Mouse (Mus musculus) left cerebral cortex, adult 11 months (tissue): ENCODE data around the gene Ppp1r35.
"Not testable (repeated sequence)": the region's sequence is repeated elsewhere in the genome, so short reads cannot be mapped to it uniquely, and the experiment has no call there.

Experiments
- DNase-seq: peaks from one replicate; pipeline ENCODE4 v3.0.0; 2022; ENCODE audit warnings: low spot score

Gene Ppp1r35

DNA sequence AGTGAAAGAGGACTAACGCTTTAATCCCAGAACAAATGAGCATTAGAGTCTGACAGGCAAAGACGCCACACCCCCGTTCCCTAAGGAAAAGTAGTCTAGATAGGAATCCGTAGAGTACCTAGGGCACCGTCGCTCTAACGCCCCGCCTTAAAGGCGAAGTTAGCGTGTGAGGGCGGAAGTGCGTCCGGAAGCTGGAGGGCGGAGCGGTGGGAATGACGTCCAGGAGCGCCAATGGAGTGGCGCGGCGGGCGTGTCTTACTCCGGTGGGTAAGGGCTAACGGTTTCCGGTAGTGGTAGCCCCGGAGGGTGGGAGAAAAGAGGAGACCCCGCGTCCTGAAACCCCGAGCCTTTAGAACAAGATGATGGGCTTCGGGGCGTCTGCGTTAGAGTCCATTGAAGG is at the start of gene Ppp1r35:
Gene Ppp1r35 (plus strand): TSS at position 215 of the 400 bp plus-strand sequence.
- peak; percentile 94 for DNase-seq

DNA sequence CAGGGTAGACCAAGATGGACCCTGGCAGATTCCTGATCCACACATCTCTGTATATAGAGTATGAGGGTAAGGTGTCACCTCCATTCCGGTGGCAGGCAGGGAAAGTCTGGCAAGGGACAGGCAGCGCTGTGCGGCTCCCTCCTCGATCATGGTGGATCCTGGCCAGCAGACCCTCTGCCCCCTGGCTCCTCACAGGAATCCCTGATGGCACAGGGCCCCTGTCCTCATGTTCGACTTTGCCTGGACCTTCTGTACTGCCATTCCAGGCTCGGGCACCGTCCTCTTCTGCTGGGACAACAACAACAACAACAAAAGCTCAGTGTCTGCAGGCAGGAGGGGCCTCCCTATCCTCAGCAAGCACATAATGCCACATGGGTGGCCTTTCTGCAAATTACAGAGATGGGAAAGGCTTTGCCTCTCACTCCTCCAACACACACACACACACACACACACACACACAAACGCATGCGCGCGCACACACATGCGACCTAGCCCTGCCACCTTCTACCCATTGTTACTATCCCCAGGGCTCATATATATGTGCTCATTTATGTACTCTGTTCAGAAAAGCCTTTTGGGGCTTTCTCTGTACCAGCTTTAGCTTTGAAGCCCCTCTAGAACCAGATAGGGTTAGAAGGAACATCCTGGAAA is 44.9 kb upstream of the Ppp1r35 start:
- DNase-seq, result no peak

DNA sequence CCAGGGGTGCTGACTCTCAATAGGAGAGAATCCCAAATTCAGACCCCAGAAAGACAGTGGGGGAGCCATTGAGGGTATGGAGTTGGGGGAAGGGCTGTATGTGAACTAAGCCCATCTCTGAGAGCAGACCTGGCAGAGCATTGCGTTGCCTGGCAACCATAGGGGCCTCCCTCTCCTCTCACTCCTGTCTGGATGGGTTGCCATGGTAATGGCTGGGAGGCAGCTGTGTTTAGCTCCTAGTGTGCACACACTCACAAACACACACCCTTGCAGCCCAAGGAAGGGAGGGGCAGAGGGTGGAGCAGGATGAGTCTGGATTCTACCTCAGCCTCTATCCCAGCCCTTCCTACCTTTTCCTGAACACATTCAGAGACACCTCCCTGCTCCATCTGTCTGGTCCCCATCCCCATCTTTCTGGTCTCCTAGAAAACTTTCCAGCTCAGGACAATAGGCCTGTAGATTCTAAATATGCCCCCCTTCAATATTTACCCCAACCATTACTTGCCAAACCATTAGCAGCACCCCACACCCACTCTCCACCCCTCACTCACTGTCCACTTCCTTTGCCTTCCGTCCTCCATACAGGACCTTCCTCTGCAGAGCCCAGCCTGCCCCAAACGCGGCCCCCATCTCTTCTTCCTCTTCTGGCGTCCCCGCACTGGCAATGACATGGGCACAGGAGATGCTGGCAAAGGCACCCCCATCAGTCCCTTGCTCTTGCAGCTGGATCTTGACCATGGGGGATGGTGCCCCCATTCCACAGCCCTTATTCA is 44.2 kb upstream of the Ppp1r35 start:
- peak; percentile 92 for DNase-seq

- DNase-seq, result no peak
Measured at GRCm38 (mm10) chr5:137737400-137737940, 41.2 kb upstream of the Ppp1r35 start.

DNA sequence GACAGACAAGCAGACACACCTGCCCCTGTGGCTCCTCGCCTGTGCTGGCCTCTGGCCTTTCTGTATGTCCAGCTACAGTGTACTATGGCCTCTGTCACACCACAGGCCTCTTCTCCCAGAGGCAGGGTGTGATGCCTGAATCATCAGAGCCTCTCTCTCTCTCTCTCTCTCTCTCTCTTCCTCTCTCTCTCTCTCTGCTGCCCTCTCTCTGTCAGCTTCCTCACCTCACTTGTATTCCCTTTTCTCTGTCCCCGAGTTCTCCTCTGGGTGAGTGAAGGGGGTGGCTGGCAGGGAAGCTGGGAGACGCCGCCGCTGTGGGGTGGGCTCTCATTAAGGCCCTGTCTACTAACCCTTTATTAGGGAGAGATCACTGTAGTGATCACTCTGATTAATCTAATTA is 40.1 kb upstream of the Ppp1r35 start:
- DNase-seq, result no peak

DNA sequence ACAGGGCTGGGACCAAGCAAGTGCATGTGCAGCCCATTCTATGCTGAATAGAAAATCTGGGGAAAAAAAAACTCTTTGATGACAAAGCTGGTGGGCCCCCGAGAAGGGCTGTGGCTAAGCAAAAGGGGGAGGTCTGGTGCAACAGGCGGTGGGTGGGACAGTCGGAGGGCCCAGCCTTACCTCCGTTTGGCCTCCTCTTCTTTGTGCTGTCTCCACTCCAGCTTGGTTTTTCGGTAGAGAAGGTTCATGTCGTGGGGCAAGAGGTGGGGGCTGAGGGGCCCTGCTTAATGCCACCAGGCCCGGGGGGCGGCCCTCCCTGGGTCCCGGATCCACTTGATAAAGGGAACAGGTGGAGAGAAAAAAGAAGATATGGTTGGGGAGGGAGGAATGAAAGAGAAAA is 39.2 kb upstream of the Ppp1r35 start:
- DNase-seq, result no peak

GRCm38 (mm10) chr5:137740506-137740905 is 38.1 kb upstream of the Ppp1r35 start:
- no peak for DNase-seq

GRCm38 (mm10) chr5:137741023-137741931 is 37.4 kb upstream of the Ppp1r35 start, which contains the start of gene Nyap1:
Gene Nyap1, minus strand, starts transcription at chr5:137741607.
- peak; percentile 62 for DNase-seq

DNA sequence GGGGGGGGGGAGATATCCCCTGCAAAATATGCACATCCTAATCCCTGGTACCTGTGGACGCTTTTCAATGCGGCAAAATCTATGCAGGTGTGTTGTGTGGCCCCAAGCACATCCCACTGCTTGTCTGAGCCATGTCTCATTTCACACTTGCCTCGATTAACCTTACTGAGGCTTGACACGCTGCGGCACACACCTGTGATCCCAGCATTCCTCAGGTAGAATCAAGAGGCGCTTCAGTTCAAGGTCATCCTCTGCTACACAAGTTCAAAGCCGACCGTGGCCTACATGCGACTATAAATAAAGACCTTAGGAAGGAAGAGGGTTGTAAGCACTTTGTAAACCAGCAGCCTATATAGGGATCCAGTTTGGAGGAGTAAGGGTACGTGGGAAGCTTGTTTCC is 36.6 kb upstream of the Ppp1r35 start:
- DNase-seq, result no peak

GRCm38 (mm10) chr5:137742836-137743235 is 35.8 kb upstream of the Ppp1r35 start:
- DNase-seq, result no peak

GRCm38 (mm10) chr5:137744197-137744596 is 34.5 kb upstream of the Ppp1r35 start:
- DNase-seq, result no peak

- DNase-seq, result peak; percentile 86
Measured at GRCm38 (mm10) chr5:137745214-137746171, 33.2 kb upstream of the Ppp1r35 start, which contains the start of gene Tsc22d4. Gene Tsc22d4, plus strand, starts transcription at chr5:137745730.

- DNase-seq, result no peak
Measured at GRCm38 (mm10) chr5:137746282-137746850, 32.3 kb upstream of the Ppp1r35 start.

GRCm38 (mm10) chr5:137746851-137747325 is 31.8 kb upstream of the Ppp1r35 start:
- DNase-seq, result no peak

- no peak for DNase-seq
Measured at GRCm38 (mm10) chr5:137747326-137747961, 31.2 kb upstream of the Ppp1r35 start.

GRCm38 (mm10) chr5:137748130-137748770 is 30.4 kb upstream of the Ppp1r35 start:
- DNase-seq, result no peak

- DNase-seq, result no peak
Measured at GRCm38 (mm10) chr5:137749196-137749836, 29.3 kb upstream of the Ppp1r35 start.

DNA sequence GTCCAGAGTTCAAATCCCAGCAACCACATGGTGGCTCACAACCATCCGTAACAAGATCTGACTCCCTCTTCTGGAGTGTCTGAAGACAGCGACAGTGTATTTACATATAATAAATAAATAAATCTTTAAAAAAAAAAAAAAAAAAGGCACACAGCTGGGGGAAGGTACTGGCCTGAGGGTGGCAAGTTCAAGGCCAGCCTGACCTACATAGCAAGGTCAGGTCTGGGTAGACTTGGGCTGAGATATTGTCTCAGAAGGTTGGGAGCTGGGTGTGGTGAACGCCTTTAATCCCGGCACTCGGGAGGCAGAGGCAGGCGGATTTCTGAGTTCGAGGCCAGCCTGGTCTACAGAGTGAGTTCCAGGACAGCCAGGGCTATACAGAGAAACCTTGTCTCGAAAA is 28.4 kb upstream of the Ppp1r35 start:
- not testable (repeated sequence) for DNase-seq
